Mouse (Mus musculus): Measurements from ENCODE around the gene Gsdma3.

Gsdma3 gene

GRCm38 (mm10) chr11:98625611-98626410 lies at the start of gene Gsdma3, which contains the start of gene Gm12355:
Gsdma3 (plus strand) TSS chr11:98626360.
Gm12355 (minus strand) TSS chr11:98625661.
- DNase-seq (ENCODE audit: low spot score in 2 of 2): no peak

DNA sequence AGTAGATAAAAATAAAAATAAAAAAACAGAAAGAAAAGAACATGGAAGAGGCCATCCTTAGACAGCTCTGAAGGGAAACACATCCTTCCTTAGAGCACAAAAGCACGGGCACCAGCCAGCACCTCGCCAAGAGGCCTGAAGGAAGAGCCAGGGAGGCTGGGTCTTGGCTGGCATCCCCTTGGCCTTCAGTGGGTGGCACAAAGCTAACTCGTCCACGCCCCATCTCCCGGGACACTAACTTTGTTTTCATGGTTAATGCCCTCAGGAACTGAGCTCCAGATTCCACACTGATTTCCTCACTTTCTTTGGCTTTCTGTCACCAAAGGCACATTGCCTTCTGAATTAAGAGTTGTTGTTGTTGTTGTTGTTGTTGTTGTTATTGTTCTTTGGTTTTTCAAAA lies 48.4 kb upstream of the Gsdma3 start:
- no peak for DNase-seq (ENCODE audit: low spot score in 2 of 2)

GRCm38 (mm10) chr11:98580301-98581121 lies 45.6 kb upstream of the Gsdma3 start:
- DNase-seq (ENCODE audit: low spot score in 2 of 2): no peak

GRCm38 (mm10) chr11:98581286-98582029 lies 44.7 kb upstream of the Gsdma3 start:
- DNase-seq (ENCODE audit: low spot score in 2 of 2): no peak

DNA sequence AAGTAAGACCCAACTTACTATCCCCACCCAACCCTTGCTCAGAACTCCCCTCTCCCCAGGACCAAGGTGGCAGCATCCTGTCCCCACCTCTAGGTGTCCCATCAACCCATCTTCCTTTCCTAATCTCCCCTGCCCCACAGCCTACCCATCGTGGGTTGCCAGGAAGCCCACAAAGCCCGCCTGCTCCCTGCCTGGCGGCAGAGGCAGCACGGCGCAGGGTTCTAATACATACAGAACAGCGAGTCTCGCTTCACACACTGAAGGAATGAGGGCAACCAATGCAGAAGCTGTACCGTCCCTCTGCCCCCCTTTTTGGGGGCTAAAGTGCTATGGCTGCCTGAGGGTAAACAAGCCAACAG lies 44.2 kb upstream of the Gsdma3 start:
- DNase-seq (ENCODE audit: low spot score in 2 of 2): no peak

DNA sequence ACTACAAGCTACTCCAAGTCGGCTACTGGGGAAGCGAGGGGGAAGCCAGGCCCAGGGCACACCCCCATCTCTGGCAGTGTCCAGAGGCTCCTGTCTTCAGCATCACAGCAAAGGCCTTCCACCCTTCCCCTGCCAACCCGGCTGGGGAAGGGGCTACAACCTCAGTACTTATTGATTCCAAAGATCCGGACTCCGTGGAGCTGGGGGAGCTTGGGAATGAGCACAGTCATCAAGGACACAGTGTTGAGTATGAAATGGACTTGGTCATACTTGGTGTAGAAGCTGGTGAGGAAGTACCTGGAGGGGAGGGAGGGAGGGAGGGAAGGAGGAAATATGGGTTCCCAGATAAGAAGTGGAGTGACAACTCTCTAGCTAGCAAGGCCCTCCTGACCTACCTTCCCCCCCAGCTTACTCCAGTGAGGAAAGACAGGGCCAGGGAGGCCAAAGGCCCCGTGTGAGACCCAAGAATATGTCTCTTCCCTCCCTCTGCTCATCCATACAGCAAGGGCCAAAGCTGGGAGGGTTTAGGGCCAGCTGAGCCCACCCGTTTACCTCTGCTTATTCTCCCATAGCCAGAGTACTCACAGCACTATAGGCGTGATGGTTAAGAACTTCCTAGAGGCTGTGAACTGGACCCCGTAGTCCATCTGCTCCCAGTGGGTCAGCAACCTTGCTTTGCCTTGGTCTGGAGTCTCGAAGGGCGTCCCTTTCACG lies 43.5 kb upstream of the Gsdma3 start:
- no peak for DNase-seq (ENCODE audit: low spot score in 2 of 2)

DNA sequence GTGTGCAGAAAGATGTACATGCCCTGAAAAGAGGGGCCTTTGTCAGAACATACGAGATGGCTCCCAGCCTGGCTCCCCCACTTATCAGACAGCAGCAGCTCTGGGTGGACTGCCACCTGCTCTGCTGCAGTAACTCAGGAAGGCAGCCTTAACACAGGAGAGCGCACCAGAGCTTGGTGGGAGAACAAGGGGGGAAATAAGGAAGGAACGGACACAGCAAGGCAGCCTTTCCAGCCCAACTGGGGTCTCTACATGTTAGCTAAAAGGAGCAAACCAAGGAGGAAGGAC lies 43.0 kb upstream of the Gsdma3 start:
- no peak for DNase-seq (ENCODE audit: low spot score in 2 of 2)

GRCm38 (mm10) chr11:98583571-98583970 lies 42.6 kb upstream of the Gsdma3 start:
- DNase-seq (ENCODE audit: low spot score in 2 of 2): no peak

DNA sequence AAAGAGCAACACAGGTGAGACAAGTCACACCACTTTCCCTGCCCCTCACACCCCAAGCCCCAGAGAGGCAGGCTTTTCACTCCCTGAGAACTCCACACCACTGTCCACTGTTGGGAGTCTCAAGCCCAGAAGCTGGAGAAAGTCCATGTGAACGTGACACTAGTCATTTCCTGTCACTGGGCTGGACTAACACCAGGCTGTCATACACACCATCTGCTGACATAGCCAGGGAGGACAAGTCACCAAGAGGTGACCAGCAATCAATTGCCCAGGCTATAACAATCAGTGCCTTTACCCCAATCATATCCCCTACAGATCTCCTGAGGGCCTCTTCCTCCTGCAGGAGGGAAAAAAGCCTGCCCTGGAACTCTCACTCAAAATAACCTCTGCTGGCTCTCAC lies 42.0 kb upstream of the Gsdma3 start:
- DNase-seq (ENCODE audit: low spot score in 2 of 2): no peak

DNA sequence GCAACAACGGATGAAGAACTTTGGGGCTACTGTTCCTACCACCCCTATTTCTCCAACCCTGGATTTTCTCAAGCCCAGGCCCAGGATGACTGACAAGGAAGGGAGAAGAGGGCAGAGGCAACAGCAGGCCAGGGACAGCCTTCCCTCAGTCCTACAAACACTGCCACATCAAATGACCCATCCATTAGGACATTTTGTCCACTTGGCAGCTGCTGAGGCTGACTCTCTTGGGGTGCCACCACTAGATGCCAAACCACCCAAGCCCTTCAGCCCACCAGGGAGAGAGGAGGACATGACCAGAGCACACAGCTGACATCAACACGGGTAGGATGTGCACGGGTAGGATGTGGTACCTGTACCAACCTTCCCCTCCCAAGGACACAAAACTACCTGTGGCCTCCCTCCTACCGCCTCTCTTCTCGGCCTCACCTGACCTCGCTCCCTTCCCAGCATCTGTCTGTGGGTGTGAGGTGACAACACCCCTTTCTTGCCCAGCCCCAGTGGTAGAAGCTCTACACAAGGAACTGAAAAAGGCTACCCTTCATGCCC lies 41.5 kb upstream of the Gsdma3 start:
- DNase-seq (ENCODE audit: low spot score in 2 of 2): no peak

DNA sequence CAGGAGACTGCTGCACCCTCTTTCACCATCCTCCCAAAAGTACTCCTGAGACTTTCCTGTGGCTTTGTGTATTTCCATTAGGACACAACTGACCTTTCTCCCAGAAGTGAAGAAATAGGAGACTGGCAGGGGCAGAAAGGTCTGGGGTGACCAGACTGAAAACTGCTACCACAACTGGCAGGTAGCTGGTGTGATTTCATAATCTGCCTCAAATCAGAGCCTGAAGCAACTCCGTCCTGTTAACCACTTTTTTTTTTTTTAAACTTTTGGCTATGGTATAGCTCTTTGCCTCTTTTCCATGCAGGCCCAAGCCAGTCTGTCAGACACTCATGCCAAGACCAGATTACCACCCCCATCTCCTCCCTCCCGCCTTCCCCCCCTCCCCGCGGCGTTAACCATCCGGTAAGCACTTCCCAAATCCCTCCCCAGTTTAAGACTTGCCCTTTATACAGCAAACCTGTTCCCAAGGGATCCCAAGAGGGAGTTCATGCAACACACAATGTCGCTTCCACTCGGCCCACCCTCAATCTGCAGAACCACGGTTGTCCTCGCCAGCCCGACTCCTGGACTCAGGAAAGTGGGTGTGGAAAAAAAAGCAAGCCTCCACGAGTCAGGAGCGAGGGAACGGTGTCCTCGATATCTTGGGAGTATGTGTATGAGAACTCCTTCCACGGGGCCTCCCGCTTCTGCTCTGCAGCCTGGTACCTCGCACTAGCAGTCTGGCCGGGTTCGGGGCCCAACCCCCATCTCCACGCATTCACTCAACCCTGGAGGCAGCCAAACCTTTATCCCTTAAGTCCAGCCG lies 39.9 kb upstream of the Gsdma3 start:
- no peak for DNase-seq (ENCODE audit: low spot score in 2 of 2)

GRCm38 (mm10) chr11:98586892-98587563 lies 39.1 kb upstream of the Gsdma3 start, which contains the start of gene Ormdl3:
Ormdl3 (minus strand) TSS chr11:98587368.
- DNase-seq (ENCODE audit: low spot score in 2 of 2): peak; percentile 97 to 98

DNA sequence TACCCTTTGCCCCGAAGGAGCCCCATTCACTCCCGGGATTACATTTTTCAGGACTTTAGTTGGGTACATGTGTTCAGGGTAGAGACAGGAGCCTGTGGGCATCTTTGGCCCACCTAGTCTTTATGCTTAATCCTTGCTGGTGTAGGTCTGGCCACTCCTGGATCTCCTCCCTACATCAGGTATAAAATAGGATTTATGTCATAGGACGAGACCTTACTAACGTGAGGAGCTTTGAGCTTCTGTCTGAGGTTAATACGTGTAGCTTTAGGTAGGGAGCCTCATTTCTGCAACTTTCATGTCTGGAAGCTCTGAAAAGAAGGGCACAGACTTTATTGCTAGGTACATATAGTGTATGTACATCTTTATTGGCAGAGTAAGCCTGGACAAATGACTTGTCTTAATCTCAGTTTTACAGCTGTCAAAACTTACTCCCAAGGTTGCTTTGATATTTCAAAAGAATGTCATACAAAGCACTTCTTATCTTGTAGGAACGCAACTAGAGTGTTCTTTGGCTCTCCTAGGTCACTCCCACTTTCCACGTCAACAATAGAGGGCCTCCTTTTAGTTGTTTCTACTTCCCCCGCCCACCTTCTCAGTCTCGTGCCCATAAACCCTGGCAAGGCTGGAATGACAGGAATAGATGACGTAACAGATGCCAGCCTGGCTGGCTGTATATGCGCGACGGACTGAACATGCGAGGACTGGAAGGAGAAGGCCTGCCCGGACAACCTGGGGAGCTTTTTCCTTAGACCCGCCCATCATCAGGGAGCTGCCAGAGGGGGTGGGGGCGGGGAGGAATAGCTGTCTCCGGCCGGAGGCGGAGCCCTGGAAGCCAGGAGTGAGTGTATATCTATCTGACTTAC lies 38.2 kb upstream of the Gsdma3 start:
- DNase-seq (ENCODE audit: low spot score in 2 of 2): peak; percentile 77 to 80

- no peak for DNase-seq (ENCODE audit: low spot score in 2 of 2)
Measured at GRCm38 (mm10) chr11:98588833-98589281, 37.3 kb upstream of the Gsdma3 start.

DNA sequence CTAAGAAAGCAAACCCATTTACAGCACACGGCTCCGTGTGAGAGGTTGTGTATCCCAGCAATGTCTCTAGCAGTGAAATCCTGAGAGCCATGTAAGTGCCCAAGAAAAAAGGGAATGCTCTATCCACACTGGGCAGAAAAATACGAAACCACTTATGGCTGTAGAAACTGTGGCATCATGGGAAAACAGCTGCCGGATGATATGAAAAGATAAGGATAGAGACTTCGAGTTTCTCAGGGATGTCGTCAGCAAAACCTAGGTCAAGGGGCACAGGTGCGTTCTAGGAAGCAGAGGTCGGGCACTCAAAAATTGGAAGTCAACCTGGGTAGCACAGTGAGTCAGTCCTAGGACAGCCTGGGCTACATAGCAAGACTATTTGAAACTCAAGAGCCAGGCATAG lies 36.9 kb upstream of the Gsdma3 start:
- no peak for DNase-seq (ENCODE audit: low spot score in 2 of 2)

DNA sequence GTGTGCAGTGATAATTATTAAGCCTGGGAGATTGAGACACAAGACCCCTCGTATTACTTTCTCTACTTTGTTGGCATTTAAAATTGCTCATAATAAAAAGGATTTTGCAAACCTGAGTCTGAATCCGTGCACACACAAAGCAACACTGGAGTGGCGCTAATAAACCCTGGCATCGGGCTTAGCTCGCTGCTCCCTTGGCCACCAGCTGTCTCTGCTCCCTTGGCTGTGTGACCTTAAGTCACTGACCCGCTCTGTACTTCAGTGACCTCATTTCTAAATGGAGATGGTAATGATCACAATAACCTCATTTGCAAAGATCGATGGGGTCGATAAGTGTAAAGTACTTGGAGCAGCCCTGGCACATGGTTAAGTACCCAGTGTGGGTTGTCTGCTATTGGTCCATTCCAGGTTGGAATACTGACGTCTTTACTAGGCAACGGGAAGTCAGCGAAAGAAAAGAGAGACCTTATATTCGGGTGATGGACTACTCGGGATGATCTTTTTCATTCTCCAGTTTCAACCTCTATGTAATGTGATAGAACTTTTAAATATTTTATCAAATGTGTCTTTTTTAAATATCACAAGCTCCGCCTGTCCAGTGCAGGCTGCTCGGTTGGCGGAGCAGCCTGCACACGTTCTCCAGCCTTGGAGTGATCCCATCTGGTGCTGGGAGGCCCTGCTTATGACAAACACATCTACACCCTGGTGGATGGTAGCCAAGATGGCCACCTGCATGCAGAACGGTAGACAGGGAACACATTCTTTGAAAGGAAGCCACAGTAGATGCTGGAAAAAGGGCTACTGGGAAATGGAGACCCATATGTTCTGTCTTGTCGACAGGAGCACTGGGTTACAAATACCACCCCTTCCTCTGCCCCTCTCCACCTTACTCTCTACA lies 35.4 kb upstream of the Gsdma3 start:
- no peak for DNase-seq (ENCODE audit: low spot score in 2 of 2)

- DNase-seq (ENCODE audit: low spot score in 2 of 2): no peak
Measured at GRCm38 (mm10) chr11:98595021-98595420, 31.1 kb upstream of the Gsdma3 start.

GRCm38 (mm10) chr11:98595473-98595872 lies 30.7 kb upstream of the Gsdma3 start:
- DNase-seq (ENCODE audit: low spot score in 2 of 2): no peak

Measured in urinary bladder, adult 18-20 months (tissue).